Mouse (Mus musculus): ENCODE measurements at regions not wholly inside any gene's neighbourhood (a gene's known extent, or its start where the extent isn't known, plus 50 kb on each side); places are given as distances from the start of the nearest gene placed in this dataset.
A peak's percentile ranks its signal among the peaks of the same experiment; 100 is the strongest.

- 68% methylated on average over 19 of the region's 19 CpGs for WGBS
- H3K4me1 ChIP-seq (replicated peaks; ENCODE audit: insufficient read depth, low read length) = no peaks in the 10 kb centered on the region
- H3K36me3 ChIP-seq (ENCODE audit: insufficient read depth, low read length) = no peaks in the 10 kb centered on the region
- H3K4me3 ChIP-seq (replicated peaks; ENCODE audit: low read depth, low read length) = no peak overlapping the region
- no peaks in the 10 kb centered on the region for H3K9me3 ChIP-seq (replicated peaks; ENCODE audit: low read length)
- no peak overlapping the region for H3K4me2 ChIP-seq (ENCODE audit: low read length)
- no peaks in the 10 kb centered on the region for H3K27me3 ChIP-seq (ENCODE audit: insufficient read depth, low read length)
- ATAC-seq (replicated peaks; ENCODE audit: low FRiP score, low read depth) (no peak), DNase-seq (ENCODE audit: low spot score) (no peak)
- no peak for TF ChIP-seq CTCF (IDR thresholded peaks at IDR 0.05; ENCODE audit: low read depth)
- H3K27ac ChIP-seq = no peak overlapping the region
- H3K9ac ChIP-seq (ENCODE audit: low read depth, low read length) = no peak overlapping the region
These were observed 68.3 kb upstream of the Gm26897 start for GRCm38 (mm10) chr5:111665406-111665805.

GRCm38 (mm10) chr5:111666007-111666406 lies 67.7 kb upstream of the Gm26897 start:
- WGBS = 76% methylated on average over 8 of the region's 8 CpGs
- H3K9me3 ChIP-seq (replicated peaks; ENCODE audit: low read length) = no peaks in the 10 kb centered on the region
- no peak overlapping the region for H3K9ac ChIP-seq (ENCODE audit: low read depth, low read length)
- TF ChIP-seq CTCF (IDR thresholded peaks at IDR 0.05; ENCODE audit: low read depth) = no peak
- H3K4me3 ChIP-seq (replicated peaks; ENCODE audit: low read depth, low read length) = no peak overlapping the region
- DNase-seq (ENCODE audit: low spot score) (no peak), ATAC-seq (replicated peaks; ENCODE audit: low FRiP score, low read depth) (no peak)
- H3K27me3 ChIP-seq (ENCODE audit: insufficient read depth, low read length) = no peaks in the 10 kb centered on the region
- H3K27ac ChIP-seq = no peak overlapping the region
- H3K36me3 ChIP-seq (ENCODE audit: insufficient read depth, low read length) = no peaks in the 10 kb centered on the region
- no peaks in the 10 kb centered on the region for H3K4me1 ChIP-seq (replicated peaks; ENCODE audit: insufficient read depth, low read length)
- no peak overlapping the region for H3K4me2 ChIP-seq (ENCODE audit: low read length)

GRCm38 (mm10) chr5:111667901-111668300 lies 65.8 kb upstream of the Gm26897 start:
- H3K4me3 ChIP-seq (replicated peaks; ENCODE audit: low read depth, low read length) = no peak overlapping the region
- H3K9ac ChIP-seq (ENCODE audit: low read depth, low read length) = no peak overlapping the region
- WGBS = 69% methylated on average over 3 of the region's 3 CpGs
- DNase-seq (ENCODE audit: low spot score) = no peak
- peak; percentile 64 for TF ChIP-seq CTCF (IDR thresholded peaks at IDR 0.05; ENCODE audit: low read depth)
- no peak for ATAC-seq (replicated peaks; ENCODE audit: low FRiP score, low read depth)
- no peaks in the 10 kb centered on the region for H3K27me3 ChIP-seq (ENCODE audit: insufficient read depth, low read length)
- no peaks in the 10 kb centered on the region for H3K4me1 ChIP-seq (replicated peaks; ENCODE audit: insufficient read depth, low read length)
- H3K27ac ChIP-seq = no peak overlapping the region
- H3K9me3 ChIP-seq (replicated peaks; ENCODE audit: low read length) = no peaks in the 10 kb centered on the region
- H3K4me2 ChIP-seq (ENCODE audit: low read length) = no peak overlapping the region
- H3K36me3 ChIP-seq (ENCODE audit: insufficient read depth, low read length) = no peaks in the 10 kb centered on the region

GRCm38 (mm10) chr5:111669139-111669538 lies 64.6 kb upstream of the Gm26897 start:
- Histone ChIP-seq H3K4me1 (replicated peaks; ENCODE audit: insufficient read depth, low read length) (no peaks in the 10 kb centered on the region), H3K36me3 (ENCODE audit: insufficient read depth, low read length) (no peaks in the 10 kb centered on the region), H3K9me3 (replicated peaks; ENCODE audit: low read length) (no peaks in the 10 kb centered on the region), H3K27me3 (ENCODE audit: insufficient read depth, low read length) (no peaks in the 10 kb centered on the region), H3K4me2 (ENCODE audit: low read length) (no peak overlapping the region), H3K4me3 (replicated peaks; ENCODE audit: low read depth, low read length) (no peak overlapping the region), H3K27ac (no peak overlapping the region), H3K9ac (ENCODE audit: low read depth, low read length) (no peak overlapping the region)
- DNase-seq (ENCODE audit: low spot score) (no peak), ATAC-seq (replicated peaks; ENCODE audit: low FRiP score, low read depth) (no peak)
- TF ChIP-seq CTCF (IDR thresholded peaks at IDR 0.05; ENCODE audit: low read depth) = no peak

GRCm38 (mm10) chr5:111671762-111672161 lies 62.0 kb upstream of the Gm26897 start:
- H3K4me1 ChIP-seq (replicated peaks; ENCODE audit: insufficient read depth, low read length) = 0 out of 2 replicates have a peak, but pooled peaks cover 5% of the 10 kb centered on the region
- no peak overlapping the region for H3K4me2 ChIP-seq (ENCODE audit: low read length)
- 46% methylated on average over 6 of the region's 6 CpGs for WGBS
- H3K9ac ChIP-seq (ENCODE audit: low read depth, low read length) = no peak overlapping the region
- ATAC-seq (replicated peaks; ENCODE audit: low FRiP score, low read depth) = no peak
- no peak overlapping the region for H3K4me3 ChIP-seq (replicated peaks; ENCODE audit: low read depth, low read length)
- no peak for DNase-seq (ENCODE audit: low spot score)
- no peaks in the 10 kb centered on the region for H3K9me3 ChIP-seq (replicated peaks; ENCODE audit: low read length)
- no peak overlapping the region for H3K27ac ChIP-seq
- no peaks in the 10 kb centered on the region for H3K36me3 ChIP-seq (ENCODE audit: insufficient read depth, low read length)
- no peak for TF ChIP-seq CTCF (IDR thresholded peaks at IDR 0.05; ENCODE audit: low read depth)
- no peaks in the 10 kb centered on the region for H3K27me3 ChIP-seq (ENCODE audit: insufficient read depth, low read length)

GRCm38 (mm10) chr5:111674976-111675672 lies 58.6 kb upstream of the Gm26897 start:
- DNase-seq (ENCODE audit: low spot score) (no peak), ATAC-seq (replicated peaks; ENCODE audit: low FRiP score, low read depth) (peak; percentile 22; the same call in 1 of the 2 replicates)
- no peak for TF ChIP-seq CTCF (IDR thresholded peaks at IDR 0.05; ENCODE audit: low read depth)
- Histone ChIP-seq H3K27ac (peak overlapping the region; percentile 65; the same call in 1 of the 2 replicates), H3K27me3 (ENCODE audit: insufficient read depth, low read length) (no peaks in the 10 kb centered on the region), H3K36me3 (ENCODE audit: insufficient read depth, low read length) (no peaks in the 10 kb centered on the region), H3K4me1 (replicated peaks; ENCODE audit: insufficient read depth, low read length) (0 out of 2 replicates have a peak, but pooled peaks cover 5% of the 10 kb centered on the region), H3K4me2 (ENCODE audit: low read length) (no peak overlapping the region), H3K9ac (ENCODE audit: low read depth, low read length) (no peak overlapping the region), H3K4me3 (replicated peaks; ENCODE audit: low read depth, low read length) (no peak overlapping the region), H3K9me3 (replicated peaks; ENCODE audit: low read length) (no peaks in the 10 kb centered on the region)
- 34% methylated on average over 6 of the region's 6 CpGs for WGBS
